In the genomic region with DNA sequence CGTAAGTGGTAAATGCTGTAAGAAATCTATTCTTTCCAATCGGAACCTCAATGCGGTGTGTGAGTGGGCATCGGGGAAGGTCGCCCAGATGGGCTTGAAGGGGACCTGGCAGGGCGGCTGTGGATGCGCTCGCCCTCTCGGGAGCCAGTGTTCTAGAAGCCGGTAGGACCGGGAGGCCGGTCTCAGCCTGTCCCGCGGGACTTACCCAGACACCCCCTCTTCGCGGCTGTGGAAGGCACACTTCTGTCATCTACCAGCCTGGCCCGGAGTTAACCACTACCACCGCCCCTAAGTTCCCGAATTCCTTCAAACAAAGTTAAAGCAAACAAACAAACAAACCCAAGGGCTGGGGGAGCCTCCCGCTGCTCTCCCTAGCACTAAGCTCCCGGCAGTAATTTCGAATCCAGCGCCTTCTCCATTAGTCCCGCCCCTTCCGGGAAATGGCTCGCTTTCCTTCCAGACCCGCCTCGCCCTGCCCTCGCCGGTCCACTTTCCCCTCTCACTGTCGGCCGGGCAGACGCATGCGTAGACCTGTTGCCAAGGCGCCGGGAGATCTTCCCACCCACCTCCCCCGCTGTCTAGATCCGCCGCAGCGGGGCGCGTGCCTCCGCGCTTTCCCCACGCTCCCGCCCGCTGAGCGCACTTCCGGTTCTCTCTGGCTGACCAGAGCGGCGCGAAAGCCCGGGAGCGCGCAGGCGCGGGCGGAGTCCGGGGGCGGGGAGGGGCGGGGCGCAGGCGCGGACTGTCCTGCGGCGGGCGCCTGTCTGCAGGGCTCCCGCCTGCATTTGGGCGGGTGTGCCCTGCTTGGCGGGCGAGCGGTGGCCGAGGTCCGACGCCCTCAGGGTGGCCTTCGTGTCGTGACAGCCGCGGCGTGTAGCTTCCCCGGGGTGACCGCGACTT, we compare ENCODE assay signal across 7 mouse cellular contexts. TPM values are rescaled to one million over a fixed set of nuclear protein-coding genes. Genes with fewer than 3 reads are reported as not detected.
DNase-seq lines count a peak whose midpoint lies in the region; ATAC-seq lines count a peak whose summit lies in the region.

Gen1 (minus strand) TSS at position 420 of the 900 bp plus-strand sequence.
Smc6 (plus strand) TSS at position 505 of the 900 bp plus-strand sequence.

- peak; percentile 98 for ATAC-seq in embryonic facial prominence, embryonic 12.5 days (ENCODE audit: insufficient number of reproducible peaks, insufficient read depth, low FRiP score, low TSS enrichment)
- peak; percentile 99 for ATAC-seq in limb, embryonic 11.5 days (ENCODE audit: insufficient number of reproducible peaks, low FRiP score, low TSS enrichment, low read depth)
- ATAC-seq in midbrain, embryonic 14.5 days (ENCODE audit: low FRiP score, low TSS enrichment), result peak; percentile 98

- peak within 1 kb of the TSS; percentile 94 for H3K27ac ChIP-seq in embryonic facial prominence, embryonic 12.5 days
- H3K27ac ChIP-seq in limb, embryonic 11.5 days (replicated peaks; ENCODE audit: low read depth, low read length), result peak within 1 kb of the TSS; percentile 93
- H3K27ac ChIP-seq in midbrain, embryonic 14.5 days (replicated peaks; ENCODE audit: low read depth, low read length), result peak within 1 kb of the TSS; percentile 92

- H3K4me2 ChIP-seq in embryonic facial prominence, embryonic 12.5 days (replicated peaks), result peak within 1 kb of the TSS; percentile 82
- H3K4me2 ChIP-seq in limb, embryonic 11.5 days (ENCODE audit: low read depth, severe bottlenecking), result peak within 1 kb of the TSS; percentile 70
- H3K4me2 ChIP-seq in midbrain, embryonic 14.5 days (ENCODE audit: low read length), result peak within 1 kb of the TSS; percentile 94

- H3K9me3 ChIP-seq in embryonic facial prominence, embryonic 12.5 days, result no peaks in the 10 kb centered on the region
- H3K9me3 ChIP-seq in limb, embryonic 11.5 days (ENCODE audit: control insufficient read depth, low read length), result no peaks in the 10 kb centered on the region
- no peaks in the 10 kb centered on the region for H3K9me3 ChIP-seq in midbrain, embryonic 14.5 days (ENCODE audit: control insufficient read depth, low read length)

- peak; percentile 95 for DNase-seq in adrenal gland, postnatal 25 days
- DNase-seq in heart, adult 11 months, result peak; percentile 100
- DNase-seq in kidney, adult 18-20 months, result peak; percentile 96
- peak; percentile 96 for DNase-seq in limb, embryonic 11.5 days (ENCODE audit: low spot score)
- peak; percentile 97 for DNase-seq in midbrain, embryonic 14.5 days
- DNase-seq in spleen, adult 18-20 months, result peak; percentile 93 to 96

- no peaks in the 10 kb centered on the region for H3K27me3 ChIP-seq in embryonic facial prominence, embryonic 12.5 days
- H3K27me3 ChIP-seq in limb, embryonic 11.5 days (ENCODE audit: control insufficient read depth, insufficient read depth, low read length), result no peaks in the 10 kb centered on the region
- H3K27me3 ChIP-seq in midbrain, embryonic 14.5 days (ENCODE audit: control insufficient read depth, insufficient read depth, low read length), result no peaks in the 10 kb centered on the region

- peak within 1 kb of the TSS; percentile 93 for H3K4me3 ChIP-seq in embryonic facial prominence, embryonic 12.5 days
- H3K4me3 ChIP-seq in limb, embryonic 11.5 days (ENCODE audit: low read depth, low read length), result peak within 1 kb of the TSS; percentile 75
- H3K4me3 ChIP-seq in midbrain, embryonic 14.5 days (replicated peaks; ENCODE audit: low read depth, low read length), result peak within 1 kb of the TSS; percentile 91

- WGBS in embryonic facial prominence, embryonic 12.5 days, result 0% methylated on average over 75 of the region's 83 CpGs
- under 1% methylated on average over 61 of the region's 83 CpGs for WGBS in limb, embryonic 11.5 days
- under 1% methylated on average over 75 of the region's 83 CpGs for WGBS in midbrain, embryonic 14.5 days

- H3K4me1 ChIP-seq in embryonic facial prominence, embryonic 12.5 days, result peaks cover 15% of the 10 kb centered on the region
- H3K4me1 ChIP-seq in limb, embryonic 11.5 days (ENCODE audit: control insufficient read depth, insufficient read depth, low read length), result 0 out of 2 replicates have a peak, but pooled peaks cover 2% of the 10 kb centered on the region
- peaks cover 30% of the 10 kb centered on the region for H3K4me1 ChIP-seq in midbrain, embryonic 14.5 days (ENCODE audit: control insufficient read depth, insufficient read depth, low read length)

- H3K9ac ChIP-seq in embryonic facial prominence, embryonic 12.5 days, result peak within 1 kb of the TSS; percentile 97
- H3K9ac ChIP-seq in limb, embryonic 11.5 days (ENCODE audit: low read length), result peak within 1 kb of the TSS; percentile 93
- H3K9ac ChIP-seq in midbrain, embryonic 14.5 days (replicated peaks; ENCODE audit: low read length), result peak within 1 kb of the TSS; percentile 94

- H3K36me3 ChIP-seq in embryonic facial prominence, embryonic 12.5 days, result no peaks in the 10 kb centered on the region
- H3K36me3 ChIP-seq in limb, embryonic 11.5 days (ENCODE audit: control insufficient read depth, insufficient read depth, low read length), result no peaks in the 10 kb centered on the region
- no peaks in the 10 kb centered on the region for H3K36me3 ChIP-seq in midbrain, embryonic 14.5 days (ENCODE audit: control insufficient read depth, insufficient read depth, low read length)

RNA-seq across cellular contexts. Expression of gene Gen1, which starts in this region (rescaled TPM):
- total RNA-seq in adrenal gland, postnatal 25 days (2021), result 4.9 and 5.8 TPM in 2 replicates
- 11.6 and 13.2 TPM in 2 replicates for polyA plus RNA-seq in embryonic facial prominence, embryonic 12.5 days (2016; fragmentation: Nextera tagmentation; extraction: Ambion mirVana)
- 14.9 and 19.3 TPM in 2 replicates for polyA plus RNA-seq in limb, embryonic 11.5 days (2014; fragmentation: Nextera tagmentation; extraction: Ambion mirVana)
- 2.4 and 4.3 TPM in 2 replicates for polyA plus RNA-seq in midbrain, embryonic 14.5 days (2014; fragmentation: Nextera tagmentation; extraction: Ambion mirVana)

RNA-seq across cellular contexts. Expression of gene Smc6, which starts in this region (rescaled TPM):
- 36.7 and 44.5 TPM in 2 replicates for total RNA-seq in adrenal gland, postnatal 25 days (2021)
- polyA plus RNA-seq in embryonic facial prominence, embryonic 12.5 days (2016; fragmentation: Nextera tagmentation; extraction: Ambion mirVana), result 145 and 152 TPM in 2 replicates
- polyA plus RNA-seq in limb, embryonic 11.5 days (2014; fragmentation: Nextera tagmentation; extraction: Ambion mirVana), result 138 and 143 TPM in 2 replicates
- 91.7 and 99.8 TPM in 2 replicates for polyA plus RNA-seq in midbrain, embryonic 14.5 days (2014; fragmentation: Nextera tagmentation; extraction: Ambion mirVana)

Comparison
In these comparisons a context has a peak if more than half of its experiments do, and no peak if none do; other contexts are left out.
1. Peak in every context shown above with its lines: DNase-seq, ATAC-seq, H3K4me3 ChIP-seq and H3K27ac ChIP-seq.